Mouse (Mus musculus): ENCODE data around the gene Ube2t. TPM values are rescaled to one million over a fixed set of nuclear protein-coding genes. Genes with fewer than 3 reads are reported as not detected.
A peak's percentile ranks its signal among the peaks of the same experiment; 100 is the strongest.

The Ube2t gene
- polyA plus RNA-seq (2015; fragmentation: Nextera tagmentation; extraction: Ambion mirVana), result 10.5 and 13.4 TPM in 2 replicates

DNA sequence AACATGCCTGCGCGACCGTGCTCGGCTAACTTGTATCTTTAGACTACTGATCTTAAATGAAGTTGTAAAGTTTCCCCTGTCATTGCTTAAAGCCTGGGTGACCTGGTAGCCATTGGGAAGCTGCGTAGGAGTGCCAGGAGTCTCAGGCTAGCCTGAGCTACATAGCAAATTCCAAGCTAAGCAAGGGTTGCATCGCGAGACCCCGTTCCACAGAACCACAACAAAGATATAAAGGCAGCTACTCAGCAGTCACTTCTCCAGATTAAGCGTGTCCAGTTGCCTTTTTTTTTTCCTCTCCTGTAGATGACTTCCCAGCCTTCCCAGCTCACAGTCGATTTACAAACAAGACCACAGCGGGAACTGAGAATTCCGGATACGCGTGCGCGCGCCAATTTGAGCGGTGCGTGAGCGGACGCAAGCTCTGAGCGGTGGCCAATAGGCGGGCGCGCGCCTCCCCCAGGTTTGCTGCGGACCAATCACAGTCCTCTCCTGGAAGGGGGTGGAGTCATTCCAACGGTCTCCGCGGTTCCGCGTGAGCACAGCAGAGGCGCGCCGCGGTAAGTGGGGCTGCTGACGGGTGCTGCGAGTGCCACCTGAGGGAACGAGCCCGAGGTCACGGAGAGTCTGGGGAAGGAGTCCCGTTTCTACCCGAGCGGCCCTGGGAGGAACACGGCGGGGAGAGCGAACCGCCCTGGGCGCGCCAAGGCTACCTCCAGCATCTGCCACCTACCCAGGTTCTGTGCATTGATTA is at the start of gene Ube2t:
Ube2t (plus strand) TSS at position 513 of the 751 bp plus-strand sequence.
- WGBS, result 2% methylated on average over 50 of the region's 50 CpGs
- ATAC-seq (ENCODE audit: low FRiP score, low TSS enrichment), result peak; percentile 100
- Histone ChIP-seq H3K27ac (replicated peaks) (no peak within 1 kb of the TSS), H3K9ac (ENCODE audit: low read length) (peak within 1 kb of the TSS; percentile 28), H3K36me3 (ENCODE audit: control insufficient read depth, insufficient read depth, low read length) (no peaks in the 10 kb centered on the region), H3K4me1 (replicated peaks; ENCODE audit: control insufficient read depth, insufficient read depth) (no peaks in the 10 kb centered on the region), H3K4me2 (replicated peaks; ENCODE audit: low read depth) (peak within 1 kb of the TSS; percentile 52), H3K4me3 (ENCODE audit: low read depth, low read length) (peak within 1 kb of the TSS; percentile 55), H3K27me3 (ENCODE audit: control insufficient read depth, insufficient read depth, low read length) (no peaks in the 10 kb centered on the region), H3K9me3 (ENCODE audit: control insufficient read depth, low read length) (no peaks in the 10 kb centered on the region)
- DNase-seq (ENCODE audit: low spot score), result peak; percentile 96
- TF ChIP-seq CTCF (IDR thresholded peaks at IDR 0.05; ENCODE audit: low read depth) (peak; percentile 14; the same call in 1 of the 2 replicates), EP300 (optimal IDR thresholded peaks at IDR 0.05) (no peak)

DNA sequence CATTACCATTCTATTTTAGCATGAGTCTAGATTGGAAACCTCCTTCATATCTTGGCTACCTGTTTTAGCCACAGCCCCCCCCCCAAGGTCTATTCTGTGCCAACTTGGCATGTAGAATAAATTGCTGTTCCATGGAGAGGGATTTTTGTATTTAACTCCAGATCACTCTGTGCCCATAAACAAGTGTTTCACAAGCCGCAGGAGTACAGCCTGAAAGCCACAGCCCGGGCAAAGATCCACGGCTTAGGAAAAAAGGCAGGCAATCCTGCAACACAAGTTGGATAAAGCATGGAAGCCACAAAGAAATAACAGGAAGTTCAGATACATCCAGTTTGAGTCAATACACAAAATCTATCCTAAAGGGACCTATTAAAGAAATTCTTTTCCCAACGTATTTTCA is 48.8 kb upstream of the Ube2t start:
- H3K4me1 ChIP-seq (replicated peaks; ENCODE audit: control insufficient read depth, insufficient read depth), result no peaks in the 10 kb centered on the region
- no peaks in the 10 kb centered on the region for H3K36me3 ChIP-seq (ENCODE audit: control insufficient read depth, insufficient read depth, low read length)
- H3K4me2 ChIP-seq (replicated peaks; ENCODE audit: low read depth), result no peak overlapping the region
- H3K27me3 ChIP-seq (ENCODE audit: control insufficient read depth, insufficient read depth, low read length), result no peaks in the 10 kb centered on the region
- no peak for DNase-seq (ENCODE audit: low spot score)
- ATAC-seq (ENCODE audit: low FRiP score, low TSS enrichment), result no peak
- H3K27ac ChIP-seq (replicated peaks), result no peak overlapping the region
- TF ChIP-seq CTCF (IDR thresholded peaks at IDR 0.05; ENCODE audit: low read depth) (no peak), EP300 (optimal IDR thresholded peaks at IDR 0.05) (no peak)
- WGBS, result 78% methylated on average over 4 of the region's 4 CpGs
- no peaks in the 10 kb centered on the region for H3K9me3 ChIP-seq (ENCODE audit: control insufficient read depth, low read length)
- no peak overlapping the region for H3K4me3 ChIP-seq (ENCODE audit: low read depth, low read length)
- H3K9ac ChIP-seq (ENCODE audit: low read length), result no peak overlapping the region

- Histone ChIP-seq H3K4me1 (replicated peaks; ENCODE audit: control insufficient read depth, insufficient read depth) (no peaks in the 10 kb centered on the region), H3K4me2 (replicated peaks; ENCODE audit: low read depth) (no peak overlapping the region), H3K9ac (ENCODE audit: low read length) (no peak overlapping the region), H3K9me3 (ENCODE audit: control insufficient read depth, low read length) (no peaks in the 10 kb centered on the region), H3K27ac (replicated peaks) (no peak overlapping the region), H3K27me3 (ENCODE audit: control insufficient read depth, insufficient read depth, low read length) (no peaks in the 10 kb centered on the region), H3K4me3 (ENCODE audit: low read depth, low read length) (no peak overlapping the region), H3K36me3 (ENCODE audit: control insufficient read depth, insufficient read depth, low read length) (no peaks in the 10 kb centered on the region)
- TF ChIP-seq EP300 (optimal IDR thresholded peaks at IDR 0.05) (no peak), CTCF (IDR thresholded peaks at IDR 0.05; ENCODE audit: low read depth) (no peak)
- 72% methylated on average over 4 of the region's 4 CpGs for WGBS
- DNase-seq (ENCODE audit: low spot score) (no peak), ATAC-seq (ENCODE audit: low FRiP score, low TSS enrichment) (no peak)
Observed at GRCm38 (mm10) chr1:134915421-134915820, 46.9 kb upstream of the Ube2t start.

GRCm38 (mm10) chr1:134919010-134919409 is 43.4 kb upstream of the Ube2t start:
- Histone ChIP-seq H3K27me3 (ENCODE audit: control insufficient read depth, insufficient read depth, low read length) (no peaks in the 10 kb centered on the region), H3K27ac (replicated peaks) (no peak overlapping the region), H3K9ac (ENCODE audit: low read length) (no peak overlapping the region), H3K4me2 (replicated peaks; ENCODE audit: low read depth) (no peak overlapping the region), H3K4me1 (replicated peaks; ENCODE audit: control insufficient read depth, insufficient read depth) (no peaks in the 10 kb centered on the region), H3K4me3 (ENCODE audit: low read depth, low read length) (no peak overlapping the region), H3K36me3 (ENCODE audit: control insufficient read depth, insufficient read depth, low read length) (no peaks in the 10 kb centered on the region), H3K9me3 (ENCODE audit: control insufficient read depth, low read length) (no peaks in the 10 kb centered on the region)
- DNase-seq (ENCODE audit: low spot score) (no peak), ATAC-seq (ENCODE audit: low FRiP score, low TSS enrichment) (no peak)
- TF ChIP-seq CTCF (IDR thresholded peaks at IDR 0.05; ENCODE audit: low read depth), result no peak
- TF ChIP-seq EP300 (optimal IDR thresholded peaks at IDR 0.05), result no peak
- 83% methylated on average over 6 of the region's 6 CpGs for WGBS

DNA sequence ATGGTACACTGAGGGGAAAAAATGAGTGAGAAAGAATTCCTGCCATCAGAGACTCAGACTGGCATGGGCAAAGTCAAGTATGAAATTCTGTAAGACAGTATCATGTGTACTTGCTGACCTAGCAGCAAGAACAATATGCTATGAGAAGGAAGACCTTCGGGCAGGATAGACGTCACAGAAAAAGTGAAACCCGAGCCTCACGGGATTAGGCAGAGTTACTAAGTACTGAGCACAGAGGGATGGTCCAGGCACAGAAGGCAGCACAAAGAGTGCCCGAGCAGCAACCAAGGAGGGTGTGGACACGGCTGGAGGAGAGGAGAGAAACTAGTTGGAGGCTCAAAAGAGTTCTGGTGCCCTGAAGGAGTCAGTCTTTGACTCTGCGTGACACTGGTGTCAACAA is 29.9 kb upstream of the Ube2t start:
- H3K4me2 ChIP-seq (replicated peaks; ENCODE audit: low read depth), result no peak overlapping the region
- H3K36me3 ChIP-seq (ENCODE audit: control insufficient read depth, insufficient read depth, low read length), result no peaks in the 10 kb centered on the region
- ATAC-seq (ENCODE audit: low FRiP score, low TSS enrichment) (no peak), DNase-seq (ENCODE audit: low spot score) (no peak)
- TF ChIP-seq EP300 (optimal IDR thresholded peaks at IDR 0.05), result no peak
- TF ChIP-seq CTCF (IDR thresholded peaks at IDR 0.05; ENCODE audit: low read depth), result no peak
- no peak overlapping the region for H3K9ac ChIP-seq (ENCODE audit: low read length)
- H3K4me3 ChIP-seq (ENCODE audit: low read depth, low read length), result no peak overlapping the region
- no peak overlapping the region for H3K27ac ChIP-seq (replicated peaks)
- H3K27me3 ChIP-seq (ENCODE audit: control insufficient read depth, insufficient read depth, low read length), result no peaks in the 10 kb centered on the region
- H3K4me1 ChIP-seq (replicated peaks; ENCODE audit: control insufficient read depth, insufficient read depth), result no peaks in the 10 kb centered on the region
- H3K9me3 ChIP-seq (ENCODE audit: control insufficient read depth, low read length), result no peaks in the 10 kb centered on the region
- 35% methylated on average over 7 of the region's 7 CpGs for WGBS

DNA sequence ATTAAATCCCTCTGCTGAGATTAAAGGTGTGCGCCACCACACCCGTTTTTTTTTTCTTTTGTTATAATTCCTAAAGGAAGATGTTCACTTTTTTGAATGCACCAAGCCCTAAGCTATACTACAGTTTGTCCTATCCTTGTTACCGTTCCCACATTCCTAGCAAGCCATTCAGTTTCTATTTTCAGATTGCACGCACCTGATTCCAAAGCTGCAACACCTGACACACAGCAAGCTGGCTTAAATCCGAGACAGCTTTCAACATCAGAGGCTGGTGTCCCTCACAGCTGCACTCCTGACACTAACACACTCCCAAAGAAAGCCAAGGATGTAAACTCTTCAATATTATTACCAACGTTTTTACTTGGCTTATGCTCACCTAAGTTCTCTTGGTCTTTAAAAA is 26.0 kb upstream of the Ube2t start:
- ATAC-seq (ENCODE audit: low FRiP score, low TSS enrichment), result no peak
- Histone ChIP-seq H3K4me3 (ENCODE audit: low read depth, low read length) (no peak overlapping the region), H3K4me2 (replicated peaks; ENCODE audit: low read depth) (no peak overlapping the region), H3K27me3 (ENCODE audit: control insufficient read depth, insufficient read depth, low read length) (no peaks in the 10 kb centered on the region), H3K36me3 (ENCODE audit: control insufficient read depth, insufficient read depth, low read length) (no peaks in the 10 kb centered on the region), H3K9ac (ENCODE audit: low read length) (no peak overlapping the region), H3K4me1 (replicated peaks; ENCODE audit: control insufficient read depth, insufficient read depth) (no peaks in the 10 kb centered on the region), H3K27ac (replicated peaks) (no peak overlapping the region), H3K9me3 (ENCODE audit: control insufficient read depth, low read length) (no peaks in the 10 kb centered on the region)
- WGBS, result 81% methylated on average over 6 of the region's 6 CpGs
- TF ChIP-seq CTCF (IDR thresholded peaks at IDR 0.05; ENCODE audit: low read depth) (no peak), EP300 (optimal IDR thresholded peaks at IDR 0.05) (no peak)
- no peak for DNase-seq (ENCODE audit: low spot score)

All from stomach, postnatal 0 days (tissue).